Mouse (Mus musculus): ENCODE measurements around the gene Olfr525. TPM values are rescaled to one million over a fixed set of nuclear protein-coding genes. Genes with fewer than 3 reads are reported as not detected.

Olfr525 gene
- polyA plus RNA-seq (2017; shearing (Covaris generic)), result not detected

GRCm38 (mm10) chr7:140320558-140320957 is at the start of gene Olfr525:
TSS of gene Olfr525 (plus strand) at chr7:140320858.

GRCm38 (mm10) chr7:140333717-140334116 is 13.1 kb downstream of the Olfr525 start, which contains the start of gene Olfr527:
TSS of gene Olfr527 (plus strand) at chr7:140334017.

GRCm38 (mm10) chr7:140361571-140361970 is 40.9 kb downstream of the Olfr525 start, which contains the start of gene Olfr60:
TSS of gene Olfr60 (minus strand) at chr7:140361671.

GRCm38 (mm10) chr7:140376231-140376630 is 55.6 kb downstream of the Olfr525 start, which contains the start of gene Olfr530:
TSS of gene Olfr530 (minus strand) at chr7:140376331.

Other genes starting within 250 kb of the Olfr525 start
- gene Caly, start 238.3 kb upstream of the Olfr525 start, polyA plus RNA-seq (2017; shearing (Covaris generic)), result not detected
- not detected for gene Prap1, start 227.5 kb upstream of the Olfr525 start, polyA plus RNA-seq (2017; shearing (Covaris generic))
- gene Fuom, start 218.4 kb upstream of the Olfr525 start, polyA plus RNA-seq (2017; shearing (Covaris generic)), result 12.2 TPM
- gene Paox, start 205.1 kb upstream of the Olfr525 start, polyA plus RNA-seq (2017; shearing (Covaris generic)), result 3.5 TPM
- 60.8 TPM for gene Echs1, start 204.4 kb upstream of the Olfr525 start, polyA plus RNA-seq (2017; shearing (Covaris generic))
- 30.8 TPM for gene Mtg1, start 183.3 kb upstream of the Olfr525 start, polyA plus RNA-seq (2017; shearing (Covaris generic))
- not detected for gene Sprn, start 166.0 kb upstream of the Olfr525 start, polyA plus RNA-seq (2017; shearing (Covaris generic))
- not detected for gene Olfr522, start 156.1 kb upstream of the Olfr525 start, polyA plus RNA-seq (2017; shearing (Covaris generic))
- not detected for gene Olfr523, start 147.6 kb upstream of the Olfr525 start, polyA plus RNA-seq (2017; shearing (Covaris generic))
- gene Olfr524, start 114.9 kb upstream of the Olfr525 start, polyA plus RNA-seq (2017; shearing (Covaris generic)), result not detected
- not detected for gene Cd163l1, start 102.6 kb upstream of the Olfr525 start, polyA plus RNA-seq (2017; shearing (Covaris generic))
- 0.56 TPM for gene 5830411N06Rik, start 73.6 kb upstream of the Olfr525 start, polyA plus RNA-seq (2017; shearing (Covaris generic))
- not detected for gene Olfr527, start 13.2 kb downstream of the Olfr525 start, polyA plus RNA-seq (2017; shearing (Covaris generic))
- 0.27 TPM for gene Olfr60, start 40.8 kb downstream of the Olfr525 start, polyA plus RNA-seq (2017; shearing (Covaris generic))
- gene Olfr530, start 55.5 kb downstream of the Olfr525 start, polyA plus RNA-seq (2017; shearing (Covaris generic)), result not detected
- not detected for gene Olfr531, start 82.1 kb downstream of the Olfr525 start, polyA plus RNA-seq (2017; shearing (Covaris generic))
- not detected for gene Olfr532, start 100.8 kb downstream of the Olfr525 start, polyA plus RNA-seq (2017; shearing (Covaris generic))
- gene Olfr533, start 142.5 kb downstream of the Olfr525 start, polyA plus RNA-seq (2017; shearing (Covaris generic)), result not detected
- gene Olfr535, start 163.4 kb downstream of the Olfr525 start, polyA plus RNA-seq (2017; shearing (Covaris generic)), result not detected
- not detected for gene Olfr536, start 186.5 kb downstream of the Olfr525 start, polyA plus RNA-seq (2017; shearing (Covaris generic))
- gene Olfr538, start 247.0 kb downstream of the Olfr525 start, polyA plus RNA-seq (2017; shearing (Covaris generic)), result not detected

Measured in activated CD4-positive, CD25-positive, alpha-beta regulatory T cell, adult 9 weeks (primary cell).